Mouse (Mus musculus) intestine, embryonic 14.5 days (tissue): Measurements from ENCODE around the gene Gm7534. TPM values are rescaled to one million over a fixed set of nuclear protein-coding genes. Genes with fewer than 3 reads are reported as not detected.

Experiments used
- ATAC-seq: fragments of 200-750 bp; cut with Nextera tagmentation; replicated peaks from 2 replicates; pipeline ENCODE4 v1.8.0; 2017; ENCODE audit warnings: low read depth, moderate number of reproducible peaks, moderate TSS enrichment, moderate library complexity; ENCODE audit not compliant: low FRiP score, low TSS enrichment
- DNase-seq: peaks from one replicate; pipeline ENCODE4 v3.0.0-alpha.2; 2018; ENCODE audit warnings: low spot score
- H3K27ac ChIP-seq: fragments of 300-500 bp; sonication (generic); 2 replicates; pipeline ENCODE4 v1.5.1; 2014; ENCODE audit warnings: low read depth, mild to moderate bottlenecking, control low read depth
- H3K27me3 ChIP-seq: fragments of 300-500 bp; sonication (generic); replicated peaks from 2 replicates; pipeline ENCODE4 v1.6.1; 2014; ENCODE audit warnings: low read length, control low read depth; ENCODE audit not compliant: control insufficient read depth, insufficient read depth
- H3K36me3 ChIP-seq: fragments of 300-500 bp; sonication (generic); 2 replicates; pipeline ENCODE4 v1.6.1; 2014; ENCODE audit warnings: low read length, control low read depth; ENCODE audit not compliant: control insufficient read depth, insufficient read depth
- H3K4me1 ChIP-seq: fragments of 300-500 bp; sonication (generic); replicated peaks from 2 replicates; pipeline ENCODE4 v1.6.1; 2014; ENCODE audit warnings: low read length, control low read depth, mixed read lengths; ENCODE audit not compliant: control insufficient read depth, insufficient read depth
- H3K4me2 ChIP-seq: fragments of 300-500 bp; sonication (generic); 2 replicates; pipeline ENCODE4 v1.6.1; 2014; ENCODE audit warnings: low read length
- H3K4me3 ChIP-seq: fragments of 300-500 bp; sonication (generic); 2 replicates; pipeline ENCODE4 v1.5.1; 2014; ENCODE audit warnings: low read depth, low read length, control low read depth, mixed read lengths
- H3K9ac ChIP-seq: fragments of 300-500 bp; sonication (generic); 2 replicates; pipeline ENCODE4 v1.6.1; 2014; ENCODE audit warnings: mild to moderate bottlenecking, low read length
- H3K9me3 ChIP-seq: fragments of 300-500 bp; sonication (generic); 2 replicates; pipeline ENCODE4 v1.6.1; 2016; ENCODE audit warnings: low read length, control low read depth; ENCODE audit not compliant: control insufficient read depth
- WGBS: fragments of 180-500 bp; shearing (Covaris S2); extraction: QIAGEN DNeasy Blood & Tissue Kit; methylation state at CpG from one replicate; pipeline ENCODE4 v1.1.7; 2014; 5-methylcytosine and 5-hydroxymethylcytosine counted together
- polyA plus RNA-seq: library from polyadenylated mRNA; unstranded; fragments of >200 nt; fragmentation: Nextera tagmentation; extraction: Ambion mirVana; gene quantifications from 2 replicates; pipeline ENCODE4 v1.2.1, GENCODE M21; 2014

The Gm7534 gene
- polyA plus RNA-seq = not detected in 2 replicates

GRCm38 (mm10) chr4:134202904-134203303, at the start of gene Gm7534:
Gene Gm7534, minus strand, starts transcription at chr4:134203004.
- H3K36me3 ChIP-seq = no peaks in the 10 kb centered on the region
- H3K9me3 ChIP-seq = no peaks in the 10 kb centered on the region
- no peak within 1 kb of the TSS for H3K4me3 ChIP-seq
- no peaks in the 10 kb centered on the region for H3K27me3 ChIP-seq
- 94% methylated on average over 4 of the region's 4 CpGs for WGBS
- H3K4me1 ChIP-seq = no peaks in the 10 kb centered on the region
- H3K27ac ChIP-seq = no peak within 1 kb of the TSS
- ATAC-seq = no peak
- no peak within 1 kb of the TSS for H3K4me2 ChIP-seq
- DNase-seq = no peak
- no peak within 1 kb of the TSS for H3K9ac ChIP-seq

DNA sequence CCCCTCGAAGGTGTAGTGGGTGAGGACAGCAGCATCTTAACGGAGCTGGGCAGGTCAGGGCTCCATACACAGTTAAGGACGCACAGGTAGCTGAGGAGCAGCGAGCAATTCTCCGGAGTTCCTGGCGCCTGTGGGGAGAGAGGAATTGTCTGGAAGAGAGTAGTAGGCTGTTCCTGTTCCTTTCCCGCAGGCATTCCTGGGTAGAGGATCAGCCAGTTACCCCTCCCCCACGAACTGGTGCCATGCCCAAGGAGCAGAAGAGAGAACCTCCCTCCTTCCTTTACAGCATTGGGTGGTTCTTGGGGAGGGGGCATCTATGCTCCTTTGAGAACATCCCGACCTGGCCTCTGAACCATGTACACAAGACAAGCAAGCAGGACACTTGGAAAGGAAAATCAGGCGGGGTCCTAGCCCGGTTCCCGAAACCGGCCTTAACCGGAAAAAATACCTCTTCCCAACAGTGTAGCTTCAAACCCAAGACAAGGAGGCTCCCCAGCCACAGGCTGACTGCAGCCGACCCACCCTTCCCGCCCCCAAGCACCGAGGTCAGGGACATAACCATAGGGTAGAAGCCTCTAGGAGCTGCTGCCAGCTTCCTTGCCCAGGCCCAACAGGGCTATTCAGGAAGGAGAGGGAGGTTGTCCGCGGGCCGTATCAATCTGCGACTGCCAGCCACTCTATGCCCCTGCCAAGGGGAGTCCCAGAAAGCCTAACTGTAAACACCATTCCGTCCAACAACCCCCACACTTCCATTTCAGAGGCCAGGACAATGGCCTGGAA, 49.5 kb upstream of the Gm7534 start:
- Histone ChIP-seq H3K4me2 (peak overlapping the region; percentile 94), H3K9ac (peak overlapping the region; percentile 49; the same call in 1 of the 2 replicates), H3K36me3 (no peaks in the 10 kb centered on the region), H3K4me1 (peaks cover 49% of the 10 kb centered on the region), H3K27me3 (peaks cover 56% of the 10 kb centered on the region), H3K9me3 (no peaks in the 10 kb centered on the region), H3K27ac (no peak overlapping the region), H3K4me3 (peak overlapping the region; percentile 40)
- 9% methylated on average over 22 of the region's 22 CpGs for WGBS
- ATAC-seq (no peak), DNase-seq (no peak)

DNA sequence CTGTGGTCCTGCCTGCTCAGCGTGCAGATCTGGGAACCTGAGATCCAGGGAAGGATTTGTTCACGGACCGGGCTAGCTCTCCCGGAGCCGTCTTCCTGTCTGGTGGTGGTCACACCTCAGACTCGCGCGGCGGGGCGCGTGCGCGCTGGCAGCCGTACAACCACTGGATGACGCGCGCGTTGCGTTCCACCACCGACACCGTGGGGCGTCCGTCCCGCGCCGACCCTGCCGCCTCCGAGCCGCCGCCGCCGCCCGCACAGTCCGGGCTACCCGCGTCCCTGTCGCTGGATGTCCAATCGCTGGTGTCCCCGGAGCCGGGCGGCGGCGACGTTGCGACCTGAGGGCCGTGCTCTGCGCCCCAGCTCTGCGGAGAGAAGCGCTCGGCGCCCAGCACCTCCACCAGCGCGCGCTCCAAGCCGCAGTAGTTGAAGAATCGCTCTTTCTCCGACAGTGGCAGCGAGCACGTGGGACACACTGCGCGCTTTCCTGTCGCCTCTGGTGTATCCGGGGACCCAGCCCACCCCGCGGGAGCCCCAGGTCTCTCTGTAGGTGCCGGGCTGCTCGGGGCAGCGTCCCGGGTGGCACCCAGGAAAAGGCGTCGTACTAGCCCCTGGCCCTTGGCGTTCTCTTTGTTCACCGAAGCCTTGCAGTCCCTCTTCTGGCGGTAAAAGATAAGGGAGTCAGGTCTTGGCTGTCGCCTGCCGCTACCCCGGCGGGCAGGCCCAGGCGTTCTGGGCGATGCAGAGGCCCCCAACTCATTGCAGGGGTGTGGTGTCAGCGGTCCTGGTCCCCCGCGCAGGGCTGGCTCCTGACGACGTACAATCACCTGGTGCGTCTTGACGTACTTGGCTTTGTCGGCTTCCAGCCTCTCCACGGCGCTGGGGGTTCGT, 48.7 kb upstream of the Gm7534 start:
- ATAC-seq (no peak), DNase-seq (peak; percentile 83)
- 1% methylated on average over 72 of the region's 91 CpGs for WGBS
- H3K9ac ChIP-seq = peak overlapping the region; percentile 49
- peak overlapping the region; percentile 37 for H3K4me3 ChIP-seq
- H3K4me1 ChIP-seq = peaks cover 44% of the 10 kb centered on the region
- H3K36me3 ChIP-seq = no peaks in the 10 kb centered on the region
- H3K4me2 ChIP-seq = peak overlapping the region; percentile 94
- no peak overlapping the region for H3K27ac ChIP-seq
- H3K27me3 ChIP-seq = peaks cover 62% of the 10 kb centered on the region
- no peaks in the 10 kb centered on the region for H3K9me3 ChIP-seq

DNA sequence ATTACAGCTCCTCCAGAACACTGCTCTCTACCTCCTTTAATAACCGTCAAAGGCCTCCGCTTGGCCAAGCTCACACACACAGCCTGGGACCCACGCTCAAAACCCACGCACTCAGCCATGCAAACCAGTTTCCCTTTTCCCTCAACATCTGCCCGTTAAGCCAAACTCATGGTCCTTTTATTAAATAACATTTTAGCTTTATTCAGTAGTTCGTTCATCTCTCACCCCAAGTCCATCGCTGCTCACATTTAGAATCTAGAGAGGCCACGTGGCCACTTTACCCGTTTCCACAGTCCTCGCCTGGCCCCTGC, 48.1 kb upstream of the Gm7534 start:
- Histone ChIP-seq H3K4me1 (peaks cover 38% of the 10 kb centered on the region), H3K27ac (no peak overlapping the region), H3K36me3 (no peaks in the 10 kb centered on the region), H3K27me3 (peaks cover 68% of the 10 kb centered on the region), H3K9me3 (no peaks in the 10 kb centered on the region), H3K4me2 (peak overlapping the region; percentile 94), H3K9ac (peak overlapping the region; percentile 49), H3K4me3 (peak overlapping the region; percentile 37)
- 22% methylated on average over 10 of the region's 10 CpGs for WGBS
- no peak for ATAC-seq
- no peak for DNase-seq

GRCm38 (mm10) chr4:134250116-134250929, 47.5 kb upstream of the Gm7534 start:
- no peaks in the 10 kb centered on the region for H3K9me3 ChIP-seq
- no peak for ATAC-seq
- H3K4me3 ChIP-seq = peak overlapping the region; percentile 6
- peaks cover 37% of the 10 kb centered on the region for H3K4me1 ChIP-seq
- no peaks in the 10 kb centered on the region for H3K36me3 ChIP-seq
- H3K9ac ChIP-seq = no peak overlapping the region
- no peak for DNase-seq
- H3K27ac ChIP-seq = no peak overlapping the region
- 22% methylated on average over 27 of the region's 27 CpGs for WGBS
- H3K4me2 ChIP-seq = peak overlapping the region; percentile 46
- peaks cover 68% of the 10 kb centered on the region for H3K27me3 ChIP-seq

GRCm38 (mm10) chr4:134249651-134250050, 46.8 kb upstream of the Gm7534 start:
- H3K9ac ChIP-seq = no peak overlapping the region
- no peak overlapping the region for H3K27ac ChIP-seq
- H3K4me1 ChIP-seq = peaks cover 39% of the 10 kb centered on the region
- H3K27me3 ChIP-seq = peaks cover 68% of the 10 kb centered on the region
- H3K4me3 ChIP-seq = peak overlapping the region; percentile 6
- H3K9me3 ChIP-seq = no peaks in the 10 kb centered on the region
- peak overlapping the region; percentile 46 for H3K4me2 ChIP-seq
- WGBS = 1% methylated on average over 30 of the region's 30 CpGs
- DNase-seq (peak; percentile 92), ATAC-seq (peak; percentile 51; the same call in 1 of the 2 replicates)
- H3K36me3 ChIP-seq = no peaks in the 10 kb centered on the region

DNA sequence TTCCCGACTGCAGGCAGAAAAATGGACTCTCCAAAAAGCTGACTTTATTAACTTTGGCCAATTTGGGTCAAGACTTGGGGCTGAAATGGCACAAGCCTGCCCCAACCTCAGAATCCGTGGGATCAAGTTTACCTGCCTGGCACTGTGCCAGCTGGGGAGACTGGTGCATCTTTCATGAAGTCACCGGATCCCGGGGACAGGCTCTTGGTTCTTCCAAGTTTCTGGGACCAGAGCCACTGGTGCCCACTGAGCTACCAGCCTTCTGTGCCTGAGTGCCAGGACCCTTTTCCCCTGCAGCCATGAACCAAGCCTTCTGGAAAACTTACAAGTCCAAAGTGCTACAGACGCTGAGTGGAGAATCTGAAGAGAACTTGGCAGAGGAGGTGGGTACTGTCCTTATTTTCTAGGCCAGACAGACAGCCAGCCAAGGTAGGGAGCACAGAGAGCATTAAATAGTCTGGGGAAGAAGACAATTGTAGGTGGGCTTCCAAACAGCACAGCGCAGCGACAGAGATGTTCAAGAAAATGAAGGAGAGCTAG, 44.0 kb upstream of the Gm7534 start, which contains the start of gene Gm30191:
Gm30191 (plus strand) TSS at position 217 of the 540 bp plus-strand sequence.
- DNase-seq = no peak
- 84% methylated on average over 7 of the region's 7 CpGs for WGBS
- H3K9ac ChIP-seq = 0 out of 2 replicates have a peak within 1 kb of the TSS, but pooled peaks have one; percentile 30
- H3K4me3 ChIP-seq = peak within 1 kb of the TSS; percentile 86
- no peak for ATAC-seq
- H3K36me3 ChIP-seq = 0 out of 2 replicates have a peak, but pooled peaks cover 8% of the 10 kb centered on the region
- H3K27ac ChIP-seq = no peak within 1 kb of the TSS
- no peaks in the 10 kb centered on the region for H3K9me3 ChIP-seq
- H3K4me1 ChIP-seq = peaks cover 21% of the 10 kb centered on the region
- H3K27me3 ChIP-seq = peaks cover 48% of the 10 kb centered on the region
- H3K4me2 ChIP-seq = peak within 1 kb of the TSS; percentile 90

- H3K4me2 ChIP-seq = no peak overlapping the region
- H3K27ac ChIP-seq = no peak overlapping the region
- peaks cover 16% of the 10 kb centered on the region for H3K4me1 ChIP-seq
- H3K9me3 ChIP-seq = no peaks in the 10 kb centered on the region
- ATAC-seq = no peak
- WGBS = 45% methylated on average over 4 of the region's 4 CpGs
- DNase-seq = no peak
- H3K36me3 ChIP-seq = 0 out of 2 replicates have a peak, but pooled peaks cover 8% of the 10 kb centered on the region
- H3K9ac ChIP-seq = no peak overlapping the region
- no peak overlapping the region for H3K4me3 ChIP-seq
- H3K27me3 ChIP-seq = peaks cover 42% of the 10 kb centered on the region
Measured at GRCm38 (mm10) chr4:134246256-134246655, 43.5 kb upstream of the Gm7534 start.
